Mouse (Mus musculus) embryo, embryonic 9.5 days (tissue): Measurements from ENCODE around the gene Telo2.

Experiments
- DNase-seq: peaks from one replicate; pipeline ENCODE4 v3.0.0-alpha.2; 2017; ENCODE audit errors: extremely low spot score

Telo2 gene

DNA sequence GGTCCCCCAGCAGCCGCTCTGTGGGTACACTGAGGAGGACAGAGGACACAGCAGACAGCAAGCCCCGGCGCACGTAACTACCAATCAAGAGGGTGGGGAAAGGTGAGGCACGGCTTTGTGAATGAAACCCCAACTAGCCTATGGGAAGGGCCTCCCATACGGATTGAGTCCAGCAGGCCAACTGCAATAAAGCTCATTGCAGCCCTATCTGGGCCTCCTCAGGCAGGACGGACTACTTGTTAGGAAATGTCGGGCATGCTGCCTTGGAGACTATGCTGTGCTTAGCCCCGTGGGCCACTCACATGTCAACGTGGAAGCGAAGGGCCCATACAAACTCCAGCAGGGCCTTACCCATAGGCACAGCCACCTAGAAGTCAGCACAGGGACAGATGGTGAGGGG, 14.4 kb downstream of the Telo2 start:
- no peak for DNase-seq

DNA sequence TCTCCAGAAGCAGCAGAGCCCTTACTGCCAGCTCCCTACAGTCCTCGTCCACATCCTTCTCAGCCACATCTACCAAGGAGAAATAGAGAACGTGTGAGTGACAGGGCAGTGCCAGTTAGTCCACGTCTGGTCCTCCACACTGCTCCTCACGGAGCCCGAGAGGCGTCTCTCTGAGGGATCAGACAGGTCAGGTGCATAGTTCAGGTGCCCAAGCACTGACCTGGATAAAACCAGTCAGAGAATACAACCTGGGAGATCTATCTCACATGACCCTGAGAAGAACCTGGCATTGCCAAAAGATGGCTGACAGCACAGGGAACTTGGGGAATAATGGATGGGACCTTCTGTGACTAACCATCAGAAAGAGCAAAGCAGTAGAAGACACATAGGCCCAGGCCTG, 15.7 kb downstream of the Telo2 start:
- DNase-seq, result no peak

DNA sequence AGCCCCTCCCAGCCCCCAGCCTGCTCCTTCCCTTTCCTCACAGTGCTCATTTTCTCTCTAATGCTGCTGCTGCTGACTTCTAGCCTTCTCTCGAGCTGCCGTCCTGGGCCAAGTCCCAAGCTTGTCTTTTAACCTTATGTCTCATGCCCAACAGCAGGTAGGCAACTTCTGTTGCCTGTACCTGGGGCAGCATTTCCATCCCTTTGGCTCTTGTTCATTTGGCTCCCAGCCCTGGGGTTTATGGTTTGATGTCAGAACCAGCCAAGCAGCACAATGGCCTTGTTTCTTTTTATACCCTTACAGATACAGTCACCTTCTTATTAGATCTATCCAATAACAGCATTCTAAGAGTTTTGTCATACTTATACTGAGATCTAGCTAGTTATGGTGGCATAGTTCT, 19.5 kb downstream of the Telo2 start:
- DNase-seq, result no peak

DNA sequence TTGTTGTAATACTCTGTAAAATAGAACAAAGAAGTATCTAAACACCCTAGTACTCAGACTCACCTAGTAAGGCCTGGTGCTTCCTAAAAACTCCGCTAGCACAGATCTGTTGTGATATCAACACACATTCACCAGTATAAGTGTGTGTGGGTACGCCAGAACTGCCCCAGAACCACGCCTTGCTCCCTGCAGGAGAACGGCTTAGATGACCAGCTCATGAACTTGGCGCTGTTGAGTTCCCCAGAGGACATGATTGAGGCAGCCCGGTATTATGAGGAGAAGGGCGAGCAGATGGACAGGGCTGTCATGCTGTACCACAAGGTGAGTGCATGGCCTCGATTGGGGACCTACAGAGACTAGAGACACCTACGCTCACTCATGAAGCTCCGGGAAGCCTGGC, 25.3 kb downstream of the Telo2 start:
- no peak for DNase-seq

- DNase-seq, result no peak
Measured at GRCm38 (mm10) chr17:25089158-25089557, 26.6 kb downstream of the Telo2 start.

DNA sequence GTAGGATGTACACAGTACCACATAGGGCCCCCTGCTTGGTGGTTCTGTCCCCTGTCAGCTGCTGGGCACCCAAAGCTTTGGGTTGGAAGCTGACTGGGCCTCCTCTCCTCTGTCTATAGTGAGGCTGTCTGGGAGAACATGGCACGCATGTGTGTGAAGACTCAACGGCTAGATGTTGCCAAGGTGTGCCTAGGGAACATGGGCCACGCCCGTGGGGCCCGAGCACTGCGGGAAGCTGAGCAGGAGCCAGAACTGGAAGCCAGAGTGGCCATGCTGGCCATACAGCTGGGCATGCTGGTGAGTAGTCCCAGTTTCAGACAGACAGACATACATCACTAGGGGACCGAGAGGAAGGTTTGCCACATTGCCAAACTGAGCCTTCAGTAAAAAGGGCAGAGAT, 29.0 kb downstream of the Telo2 start:
- DNase-seq, result no peak

GRCm38 (mm10) chr17:25084835-25085385, 30.9 kb downstream of the Telo2 start:
- DNase-seq, result no peak

- peak; percentile 68 for DNase-seq
Measured at GRCm38 (mm10) chr17:25083444-25083931, 32.3 kb downstream of the Telo2 start, which contains the start of gene Tmem204. TSS of gene Tmem204 (minus strand) at chr17:25083591.

GRCm38 (mm10) chr17:25082887-25083286, 32.9 kb downstream of the Telo2 start:
- no peak for DNase-seq

- no peak for DNase-seq
Measured at GRCm38 (mm10) chr17:25082081-25082847, 33.5 kb downstream of the Telo2 start.

GRCm38 (mm10) chr17:25080960-25081381, 34.8 kb downstream of the Telo2 start:
- DNase-seq, result no peak

DNA sequence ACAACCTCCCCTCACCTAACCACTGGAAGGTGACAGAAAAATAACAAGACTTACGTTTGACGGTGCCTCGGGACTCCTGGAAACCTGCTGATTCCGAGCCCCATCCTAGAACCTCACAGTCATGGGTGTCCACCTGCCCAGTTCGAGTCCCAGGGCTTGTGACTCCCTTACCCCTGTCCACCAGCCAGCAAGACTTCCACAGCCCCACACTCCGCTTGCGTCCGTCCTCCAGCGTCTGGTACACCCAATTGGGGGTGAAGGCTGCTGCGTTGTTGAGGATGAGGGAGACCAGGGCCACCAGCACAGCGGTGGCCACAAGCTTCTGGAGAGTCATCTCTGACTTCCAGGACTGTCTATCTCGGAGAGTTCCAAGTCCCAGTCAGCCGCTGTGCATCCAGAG, 35.6 kb downstream of the Telo2 start:
- DNase-seq, result no peak

DNA sequence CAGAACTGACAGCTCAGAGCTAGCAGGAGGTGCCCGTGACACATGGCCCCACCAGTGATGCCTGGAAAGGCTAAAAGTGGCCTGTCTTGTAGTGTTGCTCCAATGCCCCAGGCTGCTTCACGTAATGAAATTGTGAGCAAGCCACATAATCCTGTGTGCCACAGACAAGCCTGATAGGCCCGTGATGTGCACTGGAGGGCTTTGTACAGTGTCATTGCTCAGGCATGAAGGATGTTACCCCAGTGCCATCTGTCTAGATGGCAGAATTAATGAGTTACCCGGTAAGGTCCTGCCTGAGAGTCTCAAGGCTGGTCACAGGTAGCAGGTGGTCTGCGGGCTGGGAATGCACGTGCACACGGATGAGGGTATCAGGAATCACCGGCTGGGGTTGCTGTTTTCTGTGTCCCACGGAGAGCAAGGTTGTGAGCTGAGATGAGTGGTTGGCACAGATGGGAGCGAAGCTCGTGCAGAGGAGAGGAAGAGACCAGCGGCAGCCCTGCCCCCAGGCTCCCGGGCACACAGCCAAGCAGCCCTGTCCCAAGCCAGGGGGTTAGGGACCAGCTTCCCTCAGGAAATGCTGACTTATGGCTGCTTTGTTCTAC, 37.9 kb downstream of the Telo2 start:
- no peak for DNase-seq

DNA sequence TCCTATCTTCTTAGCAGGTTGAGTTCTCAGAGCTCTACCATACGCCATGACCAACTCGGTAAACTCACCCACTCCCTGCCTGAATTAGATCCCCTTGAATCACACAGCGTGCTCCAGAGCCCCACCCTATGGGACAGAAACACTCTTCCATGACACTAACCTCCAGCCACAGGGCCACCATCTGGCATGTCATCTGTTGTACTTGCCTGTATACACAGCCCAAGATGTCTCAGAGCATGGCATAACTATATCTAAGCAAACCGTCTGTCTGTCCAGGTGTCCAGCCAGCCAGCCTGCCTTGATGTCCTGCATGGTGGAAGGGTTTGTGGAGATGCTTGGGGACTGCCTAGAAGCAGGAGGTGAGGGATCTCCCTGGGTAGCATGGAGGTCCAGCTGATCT, 38.9 kb downstream of the Telo2 start:
- DNase-seq, result no peak

- no peak for DNase-seq
Measured at GRCm38 (mm10) chr17:25068690-25069089, 47.1 kb downstream of the Telo2 start.

- no peak for DNase-seq
Measured at GRCm38 (mm10) chr17:25067442-25067851, 48.3 kb downstream of the Telo2 start.

- DNase-seq, result no peak
Measured at GRCm38 (mm10) chr17:25066595-25066994, 49.2 kb downstream of the Telo2 start.

DNA sequence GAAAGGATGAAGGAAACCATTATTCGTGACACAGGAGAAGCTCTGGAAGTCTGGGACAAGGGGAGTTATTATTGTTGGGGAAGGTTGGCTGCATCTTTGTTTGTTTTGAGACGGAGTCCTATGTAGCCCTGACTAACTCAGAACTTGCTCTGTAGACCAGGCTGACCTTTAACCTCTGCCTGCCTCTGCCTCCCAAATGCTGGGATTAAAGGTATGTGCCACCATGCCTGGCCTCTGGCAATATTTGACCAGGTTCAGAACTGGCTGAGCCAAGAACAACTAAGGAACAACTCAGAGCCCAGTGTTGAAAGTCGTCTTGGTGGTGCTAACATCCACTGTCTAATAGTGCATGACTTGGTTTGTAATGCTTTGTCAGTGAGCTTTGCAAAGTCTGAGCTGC, 50.6 kb downstream of the Telo2 start:
- DNase-seq, result no peak

DNA sequence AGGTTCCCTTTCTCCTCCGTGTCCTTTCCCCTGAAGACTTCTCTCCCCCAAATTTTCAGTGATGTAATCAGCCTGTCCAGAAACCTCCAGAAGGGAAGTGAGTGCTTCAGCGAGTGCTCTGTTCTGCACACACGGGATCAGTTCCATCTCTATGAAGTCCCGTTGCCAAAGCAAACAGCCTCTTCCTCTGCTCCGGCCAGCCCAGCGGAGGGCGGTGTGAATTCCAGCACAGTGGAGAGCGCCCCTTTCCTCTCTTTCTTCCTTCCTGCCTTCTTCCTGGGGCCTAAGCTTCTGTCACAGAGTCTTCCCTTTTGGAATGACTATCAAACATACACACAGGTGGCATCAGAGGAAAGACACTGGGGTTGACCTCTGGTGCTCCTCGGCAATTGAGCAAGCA, 51.4 kb downstream of the Telo2 start:
- no peak for DNase-seq

- DNase-seq, result no peak
Measured at GRCm38 (mm10) chr17:25063872-25064271, 51.9 kb downstream of the Telo2 start.

DNA sequence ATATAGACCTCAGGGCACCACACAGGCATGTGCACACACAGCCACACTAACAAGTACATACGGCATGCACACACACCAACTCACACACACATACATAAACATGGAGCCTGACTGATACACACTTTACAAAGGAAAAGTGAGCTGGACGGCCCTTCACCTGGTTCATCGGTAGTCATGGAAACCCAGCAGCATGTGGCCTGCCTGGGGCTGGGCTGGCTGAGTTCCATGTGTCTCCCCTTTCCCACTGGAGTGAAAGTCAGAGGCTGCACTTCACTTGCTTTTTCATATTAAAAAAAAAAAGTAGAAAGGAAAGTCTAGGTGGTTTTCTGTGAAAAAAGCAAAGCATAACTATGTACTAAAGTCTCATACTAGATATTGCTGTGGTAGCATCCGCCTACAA, 52.5 kb downstream of the Telo2 start:
- no peak for DNase-seq

DNA sequence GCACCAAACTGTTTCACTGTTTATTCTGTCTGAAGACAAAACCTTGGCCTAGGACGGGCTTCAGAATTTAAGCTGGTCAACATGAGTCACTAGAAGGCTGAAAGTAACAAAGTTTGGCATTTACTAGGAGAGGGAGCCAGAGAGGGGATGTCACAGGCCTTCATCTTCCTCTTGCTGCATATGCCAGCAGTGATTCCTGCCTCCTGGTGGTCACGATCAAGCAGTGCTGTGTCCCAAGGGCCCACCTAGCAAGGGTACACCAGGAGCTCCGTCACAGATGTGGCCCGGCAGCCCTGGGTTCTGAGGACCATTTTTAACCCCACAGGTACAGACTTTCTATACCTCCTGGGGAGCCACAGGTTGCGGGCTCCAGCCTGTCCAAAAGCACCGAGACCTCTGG, 58.7 kb downstream of the Telo2 start:
- DNase-seq, result no peak

DNA sequence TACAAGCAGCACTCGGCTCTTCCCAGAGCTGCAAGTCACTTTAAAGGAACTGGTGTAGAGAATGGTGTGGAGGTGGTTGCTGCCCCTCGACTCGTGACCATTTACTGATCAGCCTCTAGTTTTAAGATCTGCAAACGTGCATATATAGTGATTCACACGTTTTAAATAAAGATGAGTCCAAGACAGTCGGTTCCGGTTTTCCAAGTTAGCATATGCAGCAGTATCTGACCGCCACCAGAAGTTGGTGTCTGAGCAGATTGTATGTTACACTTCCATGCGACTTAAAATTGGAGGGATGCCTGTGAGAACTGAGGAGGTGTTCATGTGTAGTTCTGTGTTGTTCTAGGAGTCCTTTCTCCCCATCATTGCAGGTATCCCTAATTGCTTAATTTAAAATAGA, 62.5 kb downstream of the Telo2 start:
- DNase-seq, result no peak
